Mouse (Mus musculus): ENCODE data around the gene Olfr611. TPM values are rescaled to one million over a fixed set of nuclear protein-coding genes. Genes with fewer than 3 reads are reported as not detected.
"Not testable (repeated sequence)": the region's sequence is repeated elsewhere in the genome, so short reads cannot be mapped to it uniquely, and the experiment has no call there.

The Olfr611 gene
- polyA plus RNA-seq (2014; fragmentation: Nextera tagmentation; extraction: Ambion mirVana), result not detected in 2 replicates

DNA sequence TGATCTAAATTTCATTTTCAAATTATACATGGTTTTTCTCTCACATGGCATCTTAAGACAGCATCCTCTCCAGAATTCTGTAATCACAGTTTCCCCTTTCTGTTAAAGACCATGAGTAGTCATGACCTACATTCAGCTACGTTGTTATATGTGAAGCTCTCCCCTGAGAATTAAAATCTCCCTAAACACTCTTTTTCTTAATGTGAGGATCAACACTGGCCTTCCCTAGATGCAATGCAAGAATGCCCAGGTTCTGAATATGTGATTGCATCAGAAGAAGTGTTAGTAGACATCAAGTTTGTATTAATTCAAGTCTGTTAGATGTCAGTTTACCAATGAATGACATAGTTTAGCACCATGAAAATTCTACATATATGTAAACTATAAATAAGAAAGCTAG lies at the start of gene Olfr611:
Gene Olfr611 (minus strand): TSS at position 101 of the 400 bp plus-strand sequence.
- H3K4me1 ChIP-seq (replicated peaks; ENCODE audit: control insufficient read depth, insufficient read depth, low read length); ATAC-seq (replicated peaks; ENCODE audit: low FRiP score); H3K4me3 ChIP-seq (ENCODE audit: low read depth, low read length); H3K9me3 ChIP-seq (ENCODE audit: control insufficient read depth, low read length); H3K9ac ChIP-seq (ENCODE audit: low read depth, low read length); H3K27me3 ChIP-seq (replicated peaks; ENCODE audit: control insufficient read depth, insufficient read depth, low read length); DNase-seq (ENCODE audit: low spot score); H3K4me2 ChIP-seq; H3K27ac ChIP-seq (ENCODE audit: low read depth, low read length); H3K36me3 ChIP-seq (ENCODE audit: control insufficient read depth, insufficient read depth, low read length): not testable (repeated sequence)
- 64% methylated on average over 1 of the region's 1 CpGs for WGBS

DNA sequence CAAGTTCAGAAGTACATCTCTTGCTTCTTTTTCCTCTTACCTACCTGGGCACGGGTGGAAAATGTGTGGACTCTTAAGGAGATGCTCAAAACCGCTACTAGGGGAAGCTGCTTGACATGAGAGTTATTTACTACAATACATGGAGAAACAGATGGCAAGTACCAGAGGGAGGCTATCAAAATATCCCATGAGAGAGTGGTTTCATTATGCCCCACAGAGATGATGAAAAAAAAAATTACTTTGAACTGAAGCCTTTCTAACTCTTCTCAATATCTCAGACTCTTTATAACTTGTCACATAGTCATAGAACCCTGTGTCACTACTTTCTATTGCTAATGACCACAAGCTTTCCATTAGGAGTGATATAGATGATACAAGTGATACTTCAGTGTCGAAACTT lies 48.4 kb upstream of the Olfr611 start, which contains the start of gene Olfr616:
Gene Olfr616 (minus strand): TSS at position 101 of the 400 bp plus-strand sequence.
- WGBS, result 72% methylated on average over 3 of the region's 3 CpGs
- Histone ChIP-seq H3K27ac (ENCODE audit: low read depth, low read length) (no peak within 1 kb of the TSS), H3K4me1 (replicated peaks; ENCODE audit: control insufficient read depth, insufficient read depth, low read length) (no peaks in the 10 kb centered on the region), H3K4me2 (no peak within 1 kb of the TSS), H3K4me3 (ENCODE audit: low read depth, low read length) (no peak within 1 kb of the TSS), H3K9me3 (ENCODE audit: control insufficient read depth, low read length) (no peaks in the 10 kb centered on the region), H3K36me3 (ENCODE audit: control insufficient read depth, insufficient read depth, low read length) (no peaks in the 10 kb centered on the region), H3K27me3 (replicated peaks; ENCODE audit: control insufficient read depth, insufficient read depth, low read length) (no peaks in the 10 kb centered on the region), H3K9ac (ENCODE audit: low read depth, low read length) (no peak within 1 kb of the TSS)
- no peak for DNase-seq (ENCODE audit: low spot score)
- no peak for ATAC-seq (replicated peaks; ENCODE audit: low FRiP score)

DNA sequence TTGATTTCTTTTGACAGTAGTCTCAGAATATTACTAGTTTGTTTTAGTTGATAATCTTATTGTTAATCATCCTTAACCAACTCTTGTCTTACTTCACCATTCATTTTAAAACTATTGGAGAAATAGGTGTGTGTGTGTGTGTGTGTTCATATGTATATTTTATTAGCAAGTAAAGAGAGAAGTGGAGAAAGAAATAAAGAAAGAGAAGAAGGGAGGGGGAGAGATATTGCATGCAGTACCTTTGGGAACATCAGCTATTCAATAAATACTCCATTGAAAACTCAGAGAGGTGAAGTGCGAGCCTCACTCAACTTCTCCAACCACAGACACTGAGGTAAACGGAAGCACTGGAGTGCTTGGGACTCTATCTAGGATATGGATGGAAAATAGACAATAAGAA lies 35.1 kb upstream of the Olfr611 start, which contains the start of gene Olfr615:
Gene Olfr615 (plus strand): TSS at position 301 of the 400 bp plus-strand sequence.
- DNase-seq (ENCODE audit: low spot score), result no peak
- Histone ChIP-seq H3K4me3 (ENCODE audit: low read depth, low read length) (no peak within 1 kb of the TSS), H3K4me2 (no peak within 1 kb of the TSS), H3K9ac (ENCODE audit: low read depth, low read length) (no peak within 1 kb of the TSS), H3K27ac (ENCODE audit: low read depth, low read length) (no peak within 1 kb of the TSS), H3K36me3 (ENCODE audit: control insufficient read depth, insufficient read depth, low read length) (no peaks in the 10 kb centered on the region), H3K4me1 (replicated peaks; ENCODE audit: control insufficient read depth, insufficient read depth, low read length) (no peaks in the 10 kb centered on the region), H3K9me3 (ENCODE audit: control insufficient read depth, low read length) (no peaks in the 10 kb centered on the region), H3K27me3 (replicated peaks; ENCODE audit: control insufficient read depth, insufficient read depth, low read length) (no peaks in the 10 kb centered on the region)
- 56% methylated on average over 2 of the region's 2 CpGs for WGBS
- ATAC-seq (replicated peaks; ENCODE audit: low FRiP score), result no peak

DNA sequence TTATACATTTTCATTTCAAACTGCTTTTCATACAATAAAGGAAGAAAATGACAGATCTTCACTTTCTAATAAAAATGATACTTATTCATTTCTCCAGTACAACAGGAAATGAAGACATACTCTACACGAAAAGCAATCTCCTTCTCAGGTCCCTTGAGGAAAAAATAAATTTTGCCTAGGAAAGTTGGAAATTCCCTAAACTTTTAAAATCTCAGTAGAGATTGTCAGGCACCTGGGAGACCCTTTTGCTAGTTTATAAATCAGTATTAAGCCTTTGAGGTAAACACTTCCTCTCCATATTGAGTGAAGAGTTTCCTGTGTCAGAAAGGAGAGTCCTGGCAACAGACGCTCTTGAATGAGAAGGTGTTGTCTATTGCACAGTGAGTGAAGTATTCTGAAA lies 27.1 kb upstream of the Olfr611 start, which contains the start of gene Olfr613:
Gene Olfr613 (plus strand): TSS at position 301 of the 400 bp plus-strand sequence.
- DNase-seq (ENCODE audit: low spot score) (no peak), ATAC-seq (replicated peaks; ENCODE audit: low FRiP score) (no peak)
- Histone ChIP-seq H3K4me1 (replicated peaks; ENCODE audit: control insufficient read depth, insufficient read depth, low read length) (no peaks in the 10 kb centered on the region), H3K36me3 (ENCODE audit: control insufficient read depth, insufficient read depth, low read length) (no peaks in the 10 kb centered on the region), H3K9me3 (ENCODE audit: control insufficient read depth, low read length) (no peaks in the 10 kb centered on the region), H3K27ac (ENCODE audit: low read depth, low read length) (no peak within 1 kb of the TSS), H3K9ac (ENCODE audit: low read depth, low read length) (no peak within 1 kb of the TSS), H3K4me3 (ENCODE audit: low read depth, low read length) (no peak within 1 kb of the TSS), H3K27me3 (replicated peaks; ENCODE audit: control insufficient read depth, insufficient read depth, low read length) (no peaks in the 10 kb centered on the region), H3K4me2 (no peak within 1 kb of the TSS)
- 69% methylated on average over 2 of the region's 2 CpGs for WGBS

DNA sequence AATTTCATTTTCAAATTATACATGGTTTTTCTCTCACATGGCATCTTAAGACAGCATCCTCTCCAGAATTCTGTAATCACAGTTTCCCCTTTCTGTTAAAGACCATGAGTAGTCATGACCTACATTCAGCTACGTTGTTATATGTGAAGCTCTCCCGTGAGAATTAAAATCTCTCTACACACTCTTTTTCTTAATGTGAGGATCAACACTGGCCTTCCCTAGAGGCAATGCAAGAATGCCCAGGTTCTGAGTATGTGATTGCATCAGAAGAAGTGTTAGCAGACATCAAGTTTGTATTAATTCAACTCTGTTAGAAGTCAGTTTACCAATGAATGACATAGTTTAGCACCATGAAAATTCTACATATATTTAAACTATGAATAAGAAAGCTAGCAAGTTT lies 22.0 kb upstream of the Olfr611 start, which contains the start of gene Olfr612:
Gene Olfr612 (minus strand): TSS at position 101 of the 400 bp plus-strand sequence.
- H3K4me3 ChIP-seq (ENCODE audit: low read depth, low read length); DNase-seq (ENCODE audit: low spot score); H3K36me3 ChIP-seq (ENCODE audit: control insufficient read depth, insufficient read depth, low read length); H3K4me2 ChIP-seq; H3K27me3 ChIP-seq (replicated peaks; ENCODE audit: control insufficient read depth, insufficient read depth, low read length); H3K9me3 ChIP-seq (ENCODE audit: control insufficient read depth, low read length); H3K9ac ChIP-seq (ENCODE audit: low read depth, low read length); H3K27ac ChIP-seq (ENCODE audit: low read depth, low read length); H3K4me1 ChIP-seq (replicated peaks; ENCODE audit: control insufficient read depth, insufficient read depth, low read length); ATAC-seq (replicated peaks; ENCODE audit: low FRiP score): not testable (repeated sequence)
- 75% methylated on average over 2 of the region's 2 CpGs for WGBS

DNA sequence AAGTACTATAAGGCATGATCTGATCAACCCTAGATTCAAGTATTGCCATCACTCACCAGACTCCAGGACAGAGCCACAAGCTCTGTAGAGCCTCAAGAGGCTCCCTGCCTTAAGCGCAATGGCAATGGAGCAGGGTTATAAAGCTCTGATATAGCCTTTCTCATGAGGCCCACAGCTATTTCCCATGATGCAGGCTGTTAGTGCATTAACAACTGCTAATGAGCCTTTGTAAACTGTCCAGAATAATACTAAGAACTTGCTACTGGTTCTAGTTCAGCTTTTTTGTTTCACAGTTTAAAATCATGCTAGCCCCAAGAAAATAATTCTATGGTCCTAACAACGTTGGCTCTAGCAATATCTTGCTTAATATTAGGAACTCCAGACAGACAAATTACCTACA lies 8.6 kb downstream of the Olfr611 start, which contains the start of gene Olfr610:
Gene Olfr610 (minus strand): TSS at position 101 of the 400 bp plus-strand sequence.
- Histone ChIP-seq H3K27ac (ENCODE audit: low read depth, low read length) (no peak within 1 kb of the TSS), H3K4me3 (ENCODE audit: low read depth, low read length) (no peak within 1 kb of the TSS), H3K27me3 (replicated peaks; ENCODE audit: control insufficient read depth, insufficient read depth, low read length) (no peaks in the 10 kb centered on the region), H3K36me3 (ENCODE audit: control insufficient read depth, insufficient read depth, low read length) (no peaks in the 10 kb centered on the region), H3K4me2 (no peak within 1 kb of the TSS), H3K9ac (ENCODE audit: low read depth, low read length) (no peak within 1 kb of the TSS), H3K4me1 (replicated peaks; ENCODE audit: control insufficient read depth, insufficient read depth, low read length) (no peaks in the 10 kb centered on the region), H3K9me3 (ENCODE audit: control insufficient read depth, low read length) (no peaks in the 10 kb centered on the region)
- DNase-seq (ENCODE audit: low spot score) (no peak), ATAC-seq (replicated peaks; ENCODE audit: low FRiP score) (no peak)
- WGBS, result 71% methylated on average over 2 of the region's 2 CpGs

DNA sequence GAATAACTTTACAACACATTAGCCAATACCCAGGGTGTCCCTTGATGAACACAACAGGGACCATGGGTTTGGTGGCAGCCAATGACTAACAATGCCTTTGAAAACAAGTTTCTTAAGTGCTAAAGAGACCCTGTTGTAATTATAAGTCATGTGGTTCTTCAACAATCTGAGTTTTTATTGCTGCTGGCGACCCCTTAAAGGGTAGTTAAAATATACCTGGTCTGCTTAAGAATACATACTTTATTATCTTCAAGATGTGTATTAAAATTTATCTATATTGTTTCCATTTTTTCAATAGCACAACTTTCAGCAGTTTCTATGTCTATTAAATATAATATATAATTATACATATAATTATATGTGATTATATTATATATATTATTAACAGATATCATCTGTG lies 22.7 kb downstream of the Olfr611 start, which contains the start of gene Olfr609:
Gene Olfr609 (minus strand): TSS at position 101 of the 400 bp plus-strand sequence.
- H3K27me3 ChIP-seq (replicated peaks; ENCODE audit: control insufficient read depth, insufficient read depth, low read length), result no peaks in the 10 kb centered on the region
- DNase-seq (ENCODE audit: low spot score), result no peak
- no peaks in the 10 kb centered on the region for H3K36me3 ChIP-seq (ENCODE audit: control insufficient read depth, insufficient read depth, low read length)
- WGBS, result 61% methylated on average over 1 of the region's 1 CpGs
- H3K9ac ChIP-seq (ENCODE audit: low read depth, low read length), result no peak within 1 kb of the TSS
- H3K9me3 ChIP-seq (ENCODE audit: control insufficient read depth, low read length), result no peaks in the 10 kb centered on the region
- H3K4me3 ChIP-seq (ENCODE audit: low read depth, low read length), result no peak within 1 kb of the TSS
- H3K4me1 ChIP-seq (replicated peaks; ENCODE audit: control insufficient read depth, insufficient read depth, low read length), result no peaks in the 10 kb centered on the region
- no peak for ATAC-seq (replicated peaks; ENCODE audit: low FRiP score)
- no peak within 1 kb of the TSS for H3K4me2 ChIP-seq
- no peak within 1 kb of the TSS for H3K27ac ChIP-seq (ENCODE audit: low read depth, low read length)

DNA sequence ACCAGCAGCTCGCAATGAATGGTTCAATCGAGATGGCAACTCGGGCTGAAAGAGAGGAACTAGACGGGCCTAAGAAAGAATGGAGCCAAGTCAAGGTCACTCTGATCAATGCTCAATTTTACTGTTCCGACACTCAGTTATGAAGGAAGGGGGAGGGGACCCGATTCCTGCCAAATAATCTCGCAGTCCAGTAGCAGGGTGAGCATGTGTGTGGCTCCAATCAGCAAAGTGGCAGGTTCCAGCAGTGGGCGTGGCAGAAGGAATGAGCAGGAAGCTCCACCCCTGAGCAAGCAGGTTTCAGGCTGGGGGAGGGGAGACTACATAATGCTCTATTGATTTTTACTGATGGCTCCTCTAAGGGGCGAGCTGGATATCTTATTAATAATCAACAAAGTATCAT lies 43.5 kb downstream of the Olfr611 start:
- ATAC-seq (replicated peaks; ENCODE audit: low FRiP score), result not testable (repeated sequence)

DNA sequence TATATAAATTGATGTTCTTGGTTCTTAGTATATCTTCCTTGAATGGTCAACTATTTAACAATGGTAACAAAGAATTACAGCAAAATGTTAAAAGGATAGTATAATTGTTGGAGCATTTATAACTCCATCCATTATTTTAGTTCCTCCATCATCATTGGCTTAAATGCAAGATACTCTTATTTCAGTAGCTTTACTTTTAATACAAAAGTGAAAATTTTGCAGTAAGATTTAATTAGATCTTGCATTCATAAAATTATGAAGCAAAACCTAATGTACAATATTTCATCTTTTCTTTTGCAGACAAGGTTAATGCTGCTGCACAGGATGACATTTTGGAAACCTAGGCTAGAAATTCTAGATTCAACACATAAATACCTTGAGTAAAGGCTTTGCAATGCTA lies 51.1 kb downstream of the Olfr611 start, which contains the start of gene Olfr608:
Gene Olfr608 (plus strand): TSS at position 301 of the 400 bp plus-strand sequence.
- Histone ChIP-seq H3K4me3 (ENCODE audit: low read depth, low read length) (no peak within 1 kb of the TSS), H3K4me1 (replicated peaks; ENCODE audit: control insufficient read depth, insufficient read depth, low read length) (no peaks in the 10 kb centered on the region), H3K36me3 (ENCODE audit: control insufficient read depth, insufficient read depth, low read length) (no peaks in the 10 kb centered on the region), H3K9ac (ENCODE audit: low read depth, low read length) (no peak within 1 kb of the TSS), H3K27ac (ENCODE audit: low read depth, low read length) (no peak within 1 kb of the TSS), H3K27me3 (replicated peaks; ENCODE audit: control insufficient read depth, insufficient read depth, low read length) (no peaks in the 10 kb centered on the region), H3K9me3 (ENCODE audit: control insufficient read depth, low read length) (no peaks in the 10 kb centered on the region), H3K4me2 (no peak within 1 kb of the TSS)
- ATAC-seq (replicated peaks; ENCODE audit: low FRiP score), result no peak
- no peak for DNase-seq (ENCODE audit: low spot score)

More for the DNA sequence above, 43.5 kb downstream of the Olfr611 start:
- H3K9me3 ChIP-seq (ENCODE audit: control insufficient read depth, low read length); H3K9ac ChIP-seq (ENCODE audit: low read depth, low read length); DNase-seq (ENCODE audit: low spot score); H3K27me3 ChIP-seq (replicated peaks; ENCODE audit: control insufficient read depth, insufficient read depth, low read length); H3K4me1 ChIP-seq (replicated peaks; ENCODE audit: control insufficient read depth, insufficient read depth, low read length); H3K4me3 ChIP-seq (ENCODE audit: low read depth, low read length); H3K27ac ChIP-seq (ENCODE audit: low read depth, low read length); H3K36me3 ChIP-seq (ENCODE audit: control insufficient read depth, insufficient read depth, low read length); H3K4me2 ChIP-seq: not testable (repeated sequence)
- 81% methylated on average over 9 of the region's 9 CpGs for WGBS

All from liver, embryonic 11.5 days (tissue).